Mouse (Mus musculus) CH12.LX (cell line): ENCODE data around the gene Dlg2.

Experiments used
- CTCF ChIP-seq, 2 experiments: IDR thresholded peaks in 1 of 2; conservative IDR thresholded peaks in 1 of 2; 2 replicates each; pipeline ENCODE4 v1.5.1; 2011 to 2012; ENCODE audit warnings: low read depth in 2 of 2, low read length in 2 of 2, improper control_type of control experiment in 1 of 2, inconsistent platforms in 1 of 2, mild to moderate bottlenecking in 1 of 2, moderate library complexity in 1 of 2
- ETS1 ChIP-seq: conservative IDR thresholded peaks from 2 replicates; pipeline ENCODE4 v1.6.1; 2012; ENCODE audit warnings: low read depth, mild to moderate bottlenecking, inconsistent platforms, low read length, improper control_type of control experiment, moderate library complexity
- MAFK ChIP-seq: IDR thresholded peaks from 2 replicates; pipeline ENCODE4 v1.6.1; 2011; ENCODE audit warnings: low read length, improper control_type of control experiment; ENCODE audit not compliant: insufficient replicate concordance
- MEF2A ChIP-seq: IDR thresholded peaks from 2 replicates; pipeline ENCODE4 v1.6.1; 2014; ENCODE audit warnings: low read depth, mild to moderate bottlenecking, inconsistent platforms, low read length, improper control_type of control experiment, borderline replicate concordance
- SIN3A ChIP-seq: IDR thresholded peaks from 2 replicates; pipeline ENCODE4 v1.6.1; 2012; ENCODE audit warnings: low read length, improper control_type of control experiment, inconsistent platforms
- UBTF ChIP-seq: IDR thresholded peaks from 2 replicates; pipeline ENCODE4 v1.6.1; 2012; ENCODE audit warnings: low read depth, mild to moderate bottlenecking, inconsistent platforms, low read length, improper control_type of control experiment, moderate library complexity

DNA sequence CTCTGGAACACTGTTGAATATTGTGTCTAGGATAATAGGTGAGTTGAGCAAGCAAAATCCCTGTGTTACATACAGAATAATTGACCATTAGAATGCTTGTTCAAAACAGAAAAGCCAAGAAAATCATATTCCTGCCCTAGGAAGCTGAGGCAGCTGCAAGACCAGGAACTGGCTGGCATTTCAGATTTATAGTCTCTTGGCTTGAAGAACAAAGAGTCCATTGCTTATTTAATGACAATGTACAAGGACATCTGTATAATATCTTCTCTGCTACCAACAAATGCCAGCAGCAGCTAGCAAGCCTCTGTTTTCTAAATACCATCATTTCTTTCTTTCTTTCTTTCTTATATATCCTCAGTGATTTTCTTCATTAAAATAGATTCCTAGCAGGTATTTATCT lies 1243.8 kb downstream of the Dlg2 start:
- TF ChIP-seq CTCF (conservative IDR thresholded peaks at IDR 0.05 in 1 of 2, IDR thresholded peaks at IDR 0.05 in 1 of 2; ENCODE audit: low read depth in 2 of 2, low read length in 2 of 2), result no peak
- TF ChIP-seq MAFK, result no peak
- TF ChIP-seq SIN3A, result no peak
- no peak for TF ChIP-seq ETS1
- no peak for TF ChIP-seq MEF2A
- TF ChIP-seq UBTF, result no peak
